Mouse (Mus musculus) spleen, adult 18-20 months (tissue): ENCODE data around the gene Fam160a1.

Experiments
- DNase-seq, 2 experiments: peaks; one replicate each; pipeline ENCODE4 v3.0.0; 2022; ENCODE audit warnings: mixed read lengths in 2 of 2

Gene Fam160a1

GRCm38 (mm10) chr3:85820839-85821548 lies 3.9 kb upstream of the Fam160a1 start:
- no peak for DNase-seq

- no peak for DNase-seq
Observed at GRCm38 (mm10) chr3:85819319-85819718, 2.2 kb upstream of the Fam160a1 start.

GRCm38 (mm10) chr3:85814241-85814640 lies 2.9 kb downstream of the Fam160a1 start:
- no peak for DNase-seq

GRCm38 (mm10) chr3:85813101-85814014 lies 3.7 kb downstream of the Fam160a1 start:
- DNase-seq, result no peak

- DNase-seq, result no peak
Observed at GRCm38 (mm10) chr3:85812010-85812409, 5.1 kb downstream of the Fam160a1 start.

- no peak for DNase-seq
Observed at GRCm38 (mm10) chr3:85793166-85793565, 23.9 kb downstream of the Fam160a1 start.

GRCm38 (mm10) chr3:85789748-85790147 lies 27.3 kb downstream of the Fam160a1 start:
- no peak for DNase-seq

- no peak for DNase-seq
Observed at GRCm38 (mm10) chr3:85786501-85786900, 30.6 kb downstream of the Fam160a1 start.

- DNase-seq, result no peak
Observed at GRCm38 (mm10) chr3:85780906-85781305, 36.2 kb downstream of the Fam160a1 start.

- DNase-seq, result no peak
Observed at GRCm38 (mm10) chr3:85780332-85780731, 36.8 kb downstream of the Fam160a1 start.

- DNase-seq, result no peak
Observed at GRCm38 (mm10) chr3:85777841-85778240, 39.2 kb downstream of the Fam160a1 start.

GRCm38 (mm10) chr3:85777356-85777755 lies 39.7 kb downstream of the Fam160a1 start:
- DNase-seq, result no peak

- DNase-seq, result no peak
Observed at GRCm38 (mm10) chr3:85776707-85777106, 40.4 kb downstream of the Fam160a1 start.

- DNase-seq, result no peak
Observed at GRCm38 (mm10) chr3:85776126-85776525, 41.0 kb downstream of the Fam160a1 start.

- DNase-seq, result no peak
Observed at GRCm38 (mm10) chr3:85773886-85774285, 43.2 kb downstream of the Fam160a1 start.

- DNase-seq, result no peak
Observed at GRCm38 (mm10) chr3:85773425-85773824, 43.7 kb downstream of the Fam160a1 start.

GRCm38 (mm10) chr3:85764937-85765337 lies 52.2 kb downstream of the Fam160a1 start:
- no peak for DNase-seq

- DNase-seq, result no peak
Observed at GRCm38 (mm10) chr3:85764008-85764834, 52.9 kb downstream of the Fam160a1 start.

GRCm38 (mm10) chr3:85757944-85758343 lies 59.1 kb downstream of the Fam160a1 start:
- DNase-seq, result no peak

GRCm38 (mm10) chr3:85757435-85757834 lies 59.7 kb downstream of the Fam160a1 start:
- DNase-seq, result no peak

GRCm38 (mm10) chr3:85749348-85749747 lies 67.7 kb downstream of the Fam160a1 start:
- no peak for DNase-seq

- no peak for DNase-seq
Observed at GRCm38 (mm10) chr3:85748863-85749262, 68.2 kb downstream of the Fam160a1 start.

- DNase-seq, result no peak
Observed at GRCm38 (mm10) chr3:85746116-85746515, 71.0 kb downstream of the Fam160a1 start.
